Mouse (Mus musculus) cerebellum, adult 2 months (tissue): ENCODE measurements around the gene Phf20. TPM values are rescaled to one million over a fixed set of nuclear protein-coding genes. Genes with fewer than 3 reads are reported as not detected.

Source experiments
- DNase-seq, 2 experiments: peaks; one replicate each; pipeline ENCODE4 v3.0.0; 2021
- H3K27ac ChIP-seq: fragments of 200-500 bp; 2 replicates; pipeline ENCODE4 v1.5.1; 2012; ENCODE audit warnings: low read length, control low read depth, inconsistent platforms; ENCODE audit not compliant: insufficient read depth
- H3K27me3 ChIP-seq: fragments of 200-500 bp; 2 replicates; pipeline ENCODE4 v1.6.1; 2012; ENCODE audit warnings: inconsistent platforms, mild to moderate bottlenecking, low read length, moderate library complexity; ENCODE audit not compliant: control insufficient read depth, insufficient read depth
- H3K4me1 ChIP-seq: fragments of 200-500 bp; 2 replicates; pipeline ENCODE4 v1.6.1; 2011; ENCODE audit warnings: low read length; ENCODE audit not compliant: control insufficient read depth, insufficient read depth
- H3K4me3 ChIP-seq: fragments of 200-500 bp; replicated peaks from 2 replicates; pipeline ENCODE3; 2011; ENCODE audit warnings: mild to moderate bottlenecking, low read depth, low read length, control low read depth; ENCODE audit not compliant: insufficient read depth
- CTCF ChIP-seq: fragments of 200-500 bp; IDR thresholded peaks from 2 replicates; pipeline ENCODE4 v1.5.1; 2011; ENCODE audit warnings: low read depth, mild to moderate bottlenecking, control low read depth, low read length, moderate library complexity, borderline replicate concordance; ENCODE audit not compliant: insufficient read depth
- POLR2A ChIP-seq: fragments of 200-500 bp; IDR thresholded peaks from 2 replicates; pipeline ENCODE4 v1.6.1; 2011; ENCODE audit warnings: low read length, control low read depth, borderline replicate concordance; ENCODE audit not compliant: insufficient read depth
- WGBS: fragments of 180-500 bp; shearing (Covaris S2); methylation state at CpG from one replicate; pipeline ENCODE4 v1.1.7; 2018; 5-methylcytosine and 5-hydroxymethylcytosine counted together
- polyA plus RNA-seq: library from polyadenylated mRNA; depleted of rRNA; stranded (reverse); fragments of >200 nt; gene quantifications from 2 replicates; pipeline ENCODE4 v1.2.3, GENCODE M21; 2012

The Phf20 gene
- polyA plus RNA-seq, 1 experiment = 44.6 TPM

- Histone ChIP-seq H3K4me3 (no peak overlapping the region), H3K27me3 (no peaks in the 10 kb centered on the region), H3K4me1 (no peaks in the 10 kb centered on the region), H3K27ac (no peak overlapping the region)
- DNase-seq = no peak
- WGBS = 89% methylated on average over 4 of the region's 4 CpGs
- no peak for TF ChIP-seq CTCF
- TF ChIP-seq POLR2A = no peak
Measured at GRCm38 (mm10) chr2:156302063-156302462, 105.8 kb downstream of the Phf20 start.

GRCm38 (mm10) chr2:156304351-156304750 is 108.1 kb downstream of the Phf20 start:
- no peaks in the 10 kb centered on the region for H3K27me3 ChIP-seq
- TF ChIP-seq CTCF (no peak), POLR2A (no peak)
- H3K4me3 ChIP-seq = no peak overlapping the region
- no peak overlapping the region for H3K27ac ChIP-seq
- H3K4me1 ChIP-seq = no peaks in the 10 kb centered on the region
- no peak for DNase-seq
- 82% methylated on average over 4 of the region's 4 CpGs for whole genome bisulfite sequencing

GRCm38 (mm10) chr2:156305818-156306217 is 109.6 kb downstream of the Phf20 start:
- no peak overlapping the region for H3K27ac ChIP-seq
- DNase-seq = peak in 1 of 2 experiments; percentile 28
- H3K27me3 ChIP-seq = no peaks in the 10 kb centered on the region
- TF ChIP-seq CTCF (peak; percentile 54; the same call in 1 of the 2 replicates), POLR2A (no peak)
- 81% methylated on average over 2 of the region's 2 CpGs for WGBS
- H3K4me1 ChIP-seq = no peaks in the 10 kb centered on the region
- H3K4me3 ChIP-seq = no peak overlapping the region

- no peak overlapping the region for H3K27ac ChIP-seq
- no peak for TF ChIP-seq POLR2A
- peak; percentile 56 for TF ChIP-seq CTCF
- WGBS = 18% methylated on average over 5 of the region's 5 CpGs
- H3K4me3 ChIP-seq = no peak overlapping the region
- H3K27me3 ChIP-seq = no peaks in the 10 kb centered on the region
- no peaks in the 10 kb centered on the region for H3K4me1 ChIP-seq
- peak in 1 of 2 experiments; percentile 24 for DNase-seq
Measured at GRCm38 (mm10) chr2:156307261-156307660, 111.0 kb downstream of the Phf20 start.

- DNase-seq = no peak
- H3K27ac ChIP-seq = no peak overlapping the region
- TF ChIP-seq CTCF (no peak), POLR2A (no peak)
- H3K4me1 ChIP-seq = no peaks in the 10 kb centered on the region
- H3K27me3 ChIP-seq = no peaks in the 10 kb centered on the region
- no peak overlapping the region for H3K4me3 ChIP-seq
- WGBS = 95% methylated on average over 5 of the region's 5 CpGs
Measured at GRCm38 (mm10) chr2:156309948-156310347, 113.7 kb downstream of the Phf20 start.

- H3K4me3 ChIP-seq = no peak overlapping the region
- WGBS = 89% methylated on average over 5 of the region's 5 CpGs
- no peaks in the 10 kb centered on the region for H3K4me1 ChIP-seq
- no peak for DNase-seq
- H3K27ac ChIP-seq = no peak overlapping the region
- TF ChIP-seq CTCF = no peak
- no peak for TF ChIP-seq POLR2A
- H3K27me3 ChIP-seq = no peaks in the 10 kb centered on the region
Measured at GRCm38 (mm10) chr2:156310455-156310854, 114.2 kb downstream of the Phf20 start.

GRCm38 (mm10) chr2:156310945-156311344 is 114.7 kb downstream of the Phf20 start:
- 93% methylated on average over 5 of the region's 5 CpGs for WGBS
- Histone ChIP-seq H3K27ac (no peak overlapping the region), H3K4me3 (no peak overlapping the region)

GRCm38 (mm10) chr2:156311441-156311840 is 115.2 kb downstream of the Phf20 start:
- H3K27ac ChIP-seq = peak overlapping the region; percentile 43; the same call in 1 of the 2 replicates
- H3K4me3 ChIP-seq = peak overlapping the region; percentile 70
- no peaks in the 10 kb centered on the region for H3K27me3 ChIP-seq
- H3K4me1 ChIP-seq = no peaks in the 10 kb centered on the region
- DNase-seq = no peak
- WGBS = 11% methylated on average over 8 of the region's 8 CpGs
- no peak for TF ChIP-seq POLR2A
- TF ChIP-seq CTCF = no peak

More at GRCm38 (mm10) chr2:156310945-156311344, 114.7 kb downstream of the Phf20 start:
- TF ChIP-seq CTCF (no peak), POLR2A (no peak)
- Histone ChIP-seq H3K27me3 (no peaks in the 10 kb centered on the region), H3K4me1 (no peaks in the 10 kb centered on the region)
- no peak for DNase-seq

- Histone ChIP-seq H3K27ac (peak overlapping the region; percentile 43), H3K4me3 (peak overlapping the region; percentile 70), H3K27me3 (no peaks in the 10 kb centered on the region), H3K4me1 (no peaks in the 10 kb centered on the region)
- WGBS = under 1% methylated on average over 53 of the region's 53 CpGs
- peak; percentile 63 to 76 for DNase-seq
- TF ChIP-seq CTCF = no peak
- TF ChIP-seq POLR2A = no peak
Measured at GRCm38 (mm10) chr2:156311841-156312291, 115.6 kb downstream of the Phf20 start.
